Mouse (Mus musculus): ENCODE measurements at regions not wholly inside any gene's neighbourhood (a gene's known extent, or its start where the extent isn't known, plus 50 kb on each side); places are given as distances from the start of the nearest gene placed in this dataset.
"Not testable (repeated sequence)": the region's sequence is repeated elsewhere in the genome, so short reads cannot be mapped to it uniquely, and the experiment has no call there.

GRCm38 (mm10) chr16:57949680-57950079 is 195.1 kb upstream of the Col8a1 start:
- no peaks in the 10 kb centered on the region for H3K79me3 ChIP-seq (ENCODE audit: low read depth)
- no peaks in the 10 kb centered on the region for H3K79me2 ChIP-seq (ENCODE audit: control insufficient read depth, insufficient read depth)
- H3K36me3 ChIP-seq (ENCODE audit: control insufficient read depth, insufficient read depth): no peaks in the 10 kb centered on the region
- no peaks in the 10 kb centered on the region for H3K27me3 ChIP-seq (ENCODE audit: control insufficient read depth, insufficient read depth, insufficient read length)
- H3ac ChIP-seq (ENCODE audit: control insufficient read depth, insufficient read length, low read depth): no peak overlapping the region
- no peak for TF ChIP-seq MAX (IDR thresholded peaks at IDR 0.05)
- TF ChIP-seq CTCF (IDR thresholded peaks at IDR 0.05; ENCODE audit: control insufficient read depth, insufficient read depth, insufficient read length): no peak
- no peak for TF ChIP-seq USF1 (IDR thresholded peaks at IDR 0.05; ENCODE audit: low read depth)
- TF ChIP-seq CEBPB (IDR thresholded peaks at IDR 0.05; ENCODE audit: low read depth): no peak
- TF ChIP-seq FOSL1 (IDR thresholded peaks at IDR 0.05; ENCODE audit: insufficient read depth, low read length, poor library complexity, severe bottlenecking): no peak
- TF ChIP-seq MYOG (IDR thresholded peaks at IDR 0.05; ENCODE audit: control insufficient read depth, extremely low read depth, insufficient read length): no peak
- no peak for TF ChIP-seq MYOD1 (IDR thresholded peaks at IDR 0.05; ENCODE audit: control insufficient read depth, insufficient read length, low read depth)
- H3K4me3 ChIP-seq (ENCODE audit: insufficient read depth, poor library complexity, severe bottlenecking): no peak overlapping the region

GRCm38 (mm10) chr16:57970956-57971355 is 216.4 kb upstream of the Col8a1 start:
- Histone ChIP-seq H3ac (ENCODE audit: control insufficient read depth, insufficient read length, low read depth) (no peak overlapping the region), H3K36me3 (ENCODE audit: control insufficient read depth, insufficient read depth) (no peaks in the 10 kb centered on the region), H3K79me3 (ENCODE audit: low read depth) (no peaks in the 10 kb centered on the region), H3K27me3 (ENCODE audit: control insufficient read depth, insufficient read depth, insufficient read length) (no peaks in the 10 kb centered on the region), H3K4me3 (ENCODE audit: insufficient read depth, poor library complexity, severe bottlenecking) (no peak overlapping the region), H3K79me2 (ENCODE audit: control insufficient read depth, insufficient read depth) (no peaks in the 10 kb centered on the region)
- no peak for TF ChIP-seq CTCF (IDR thresholded peaks at IDR 0.05; ENCODE audit: control insufficient read depth, insufficient read depth, insufficient read length)
- no peak for TF ChIP-seq USF1 (IDR thresholded peaks at IDR 0.05; ENCODE audit: low read depth)
- TF ChIP-seq MYOD1 (IDR thresholded peaks at IDR 0.05; ENCODE audit: control insufficient read depth, insufficient read length, low read depth): no peak
- TF ChIP-seq MAX (IDR thresholded peaks at IDR 0.05): no peak
- no peak for TF ChIP-seq FOSL1 (IDR thresholded peaks at IDR 0.05; ENCODE audit: insufficient read depth, low read length, poor library complexity, severe bottlenecking)
- TF ChIP-seq CEBPB (IDR thresholded peaks at IDR 0.05; ENCODE audit: low read depth): no peak

GRCm38 (mm10) chr16:57984111-57984510 is 229.6 kb upstream of the Col8a1 start:
- H3K27me3 ChIP-seq (ENCODE audit: control insufficient read depth, insufficient read depth, insufficient read length): no peaks in the 10 kb centered on the region
- H3ac ChIP-seq (ENCODE audit: control insufficient read depth, insufficient read length, low read depth): no peak overlapping the region
- no peaks in the 10 kb centered on the region for H3K79me2 ChIP-seq (ENCODE audit: control insufficient read depth, insufficient read depth)
- H3K79me3 ChIP-seq (ENCODE audit: low read depth): no peaks in the 10 kb centered on the region
- TF ChIP-seq MAX (IDR thresholded peaks at IDR 0.05): no peak
- TF ChIP-seq MYOG (IDR thresholded peaks at IDR 0.05; ENCODE audit: control insufficient read depth, extremely low read depth, insufficient read length): no peak
- TF ChIP-seq FOSL1 (IDR thresholded peaks at IDR 0.05; ENCODE audit: insufficient read depth, low read length, poor library complexity, severe bottlenecking): no peak
- no peak for TF ChIP-seq MYOD1 (IDR thresholded peaks at IDR 0.05; ENCODE audit: control insufficient read depth, insufficient read length, low read depth)
- no peak for TF ChIP-seq CTCF (IDR thresholded peaks at IDR 0.05; ENCODE audit: control insufficient read depth, insufficient read depth, insufficient read length)
- no peak for TF ChIP-seq USF1 (IDR thresholded peaks at IDR 0.05; ENCODE audit: low read depth)
- TF ChIP-seq CEBPB (IDR thresholded peaks at IDR 0.05; ENCODE audit: low read depth): no peak
- H3K4me3 ChIP-seq (ENCODE audit: insufficient read depth, poor library complexity, severe bottlenecking): no peak overlapping the region
- no peaks in the 10 kb centered on the region for H3K36me3 ChIP-seq (ENCODE audit: control insufficient read depth, insufficient read depth)

GRCm38 (mm10) chr16:58005740-58006139 is 251.2 kb upstream of the Col8a1 start:
- H3K27me3 ChIP-seq (ENCODE audit: control insufficient read depth, insufficient read depth, insufficient read length): no peaks in the 10 kb centered on the region
- H3ac ChIP-seq (ENCODE audit: control insufficient read depth, insufficient read length, low read depth): no peak overlapping the region
- H3K4me3 ChIP-seq (ENCODE audit: insufficient read depth, poor library complexity, severe bottlenecking): no peak overlapping the region
- no peaks in the 10 kb centered on the region for H3K79me2 ChIP-seq (ENCODE audit: control insufficient read depth, insufficient read depth)
- no peaks in the 10 kb centered on the region for H3K36me3 ChIP-seq (ENCODE audit: control insufficient read depth, insufficient read depth)
- H3K79me3 ChIP-seq (ENCODE audit: low read depth): no peaks in the 10 kb centered on the region
- TF ChIP-seq CTCF (IDR thresholded peaks at IDR 0.05; ENCODE audit: control insufficient read depth, insufficient read depth, insufficient read length) (no peak), FOSL1 (IDR thresholded peaks at IDR 0.05; ENCODE audit: insufficient read depth, low read length, poor library complexity, severe bottlenecking) (no peak), MYOD1 (IDR thresholded peaks at IDR 0.05; ENCODE audit: control insufficient read depth, insufficient read length, low read depth) (no peak), MAX (IDR thresholded peaks at IDR 0.05) (no peak), MYOG (IDR thresholded peaks at IDR 0.05; ENCODE audit: control insufficient read depth, extremely low read depth, insufficient read length) (no peak), USF1 (IDR thresholded peaks at IDR 0.05; ENCODE audit: low read depth) (no peak), CEBPB (IDR thresholded peaks at IDR 0.05; ENCODE audit: low read depth) (no peak)

GRCm38 (mm10) chr16:58013557-58013956 is 259.0 kb upstream of the Col8a1 start:
- no peaks in the 10 kb centered on the region for H3K79me2 ChIP-seq (ENCODE audit: control insufficient read depth, insufficient read depth)
- no peak for TF ChIP-seq CEBPB (IDR thresholded peaks at IDR 0.05; ENCODE audit: low read depth)
- TF ChIP-seq USF1 (IDR thresholded peaks at IDR 0.05; ENCODE audit: low read depth): no peak
- TF ChIP-seq CTCF (IDR thresholded peaks at IDR 0.05; ENCODE audit: control insufficient read depth, insufficient read depth, insufficient read length): no peak
- no peak for TF ChIP-seq MYOG (IDR thresholded peaks at IDR 0.05; ENCODE audit: control insufficient read depth, extremely low read depth, insufficient read length)
- no peak for TF ChIP-seq MYOD1 (IDR thresholded peaks at IDR 0.05; ENCODE audit: control insufficient read depth, insufficient read length, low read depth)
- TF ChIP-seq FOSL1 (IDR thresholded peaks at IDR 0.05; ENCODE audit: insufficient read depth, low read length, poor library complexity, severe bottlenecking): no peak
- TF ChIP-seq MAX (IDR thresholded peaks at IDR 0.05): no peak
- no peak overlapping the region for H3ac ChIP-seq (ENCODE audit: control insufficient read depth, insufficient read length, low read depth)
- H3K36me3 ChIP-seq (ENCODE audit: control insufficient read depth, insufficient read depth): no peaks in the 10 kb centered on the region
- H3K79me3 ChIP-seq (ENCODE audit: low read depth): no peaks in the 10 kb centered on the region
- H3K27me3 ChIP-seq (ENCODE audit: control insufficient read depth, insufficient read depth, insufficient read length): no peaks in the 10 kb centered on the region
- no peak overlapping the region for H3K4me3 ChIP-seq (ENCODE audit: insufficient read depth, poor library complexity, severe bottlenecking)

GRCm38 (mm10) chr16:58027525-58027924 is 273.0 kb upstream of the Col8a1 start:
- no peaks in the 10 kb centered on the region for H3K79me2 ChIP-seq (ENCODE audit: control insufficient read depth, insufficient read depth)
- TF ChIP-seq FOSL1 (IDR thresholded peaks at IDR 0.05; ENCODE audit: insufficient read depth, low read length, poor library complexity, severe bottlenecking) (no peak), MYOG (IDR thresholded peaks at IDR 0.05; ENCODE audit: control insufficient read depth, extremely low read depth, insufficient read length) (no peak), USF1 (IDR thresholded peaks at IDR 0.05; ENCODE audit: low read depth) (no peak), MAX (IDR thresholded peaks at IDR 0.05) (no peak), CTCF (IDR thresholded peaks at IDR 0.05; ENCODE audit: control insufficient read depth, insufficient read depth, insufficient read length) (no peak), MYOD1 (IDR thresholded peaks at IDR 0.05; ENCODE audit: control insufficient read depth, insufficient read length, low read depth) (no peak), CEBPB (IDR thresholded peaks at IDR 0.05; ENCODE audit: low read depth) (no peak)
- H3K4me3 ChIP-seq (ENCODE audit: insufficient read depth, poor library complexity, severe bottlenecking): no peak overlapping the region
- no peaks in the 10 kb centered on the region for H3K27me3 ChIP-seq (ENCODE audit: control insufficient read depth, insufficient read depth, insufficient read length)
- H3ac ChIP-seq (ENCODE audit: control insufficient read depth, insufficient read length, low read depth): no peak overlapping the region
- H3K36me3 ChIP-seq (ENCODE audit: control insufficient read depth, insufficient read depth): no peaks in the 10 kb centered on the region
- no peaks in the 10 kb centered on the region for H3K79me3 ChIP-seq (ENCODE audit: low read depth)

GRCm38 (mm10) chr16:58028541-58028940 is 274.0 kb upstream of the Col8a1 start:
- not testable (repeated sequence) for H3ac ChIP-seq (ENCODE audit: control insufficient read depth, insufficient read length, low read depth); H3K79me3 ChIP-seq (ENCODE audit: low read depth); H3K27me3 ChIP-seq (ENCODE audit: control insufficient read depth, insufficient read depth, insufficient read length); H3K79me2 ChIP-seq (ENCODE audit: control insufficient read depth, insufficient read depth); H3K4me3 ChIP-seq (ENCODE audit: insufficient read depth, poor library complexity, severe bottlenecking); H3K36me3 ChIP-seq (ENCODE audit: control insufficient read depth, insufficient read depth)

All from C2C12 (cell line).